Mouse (Mus musculus): ENCODE results near the gene Ndufa13. TPM values are rescaled to one million over a fixed set of nuclear protein-coding genes. Genes with fewer than 3 reads are reported as not detected.

Gene Ndufa13
- total RNA-seq, 2 experiments from 2014 or later: 265 to 294 TPM

GRCm38 (mm10) chr8:69914526-69914925, 12.2 kb upstream of the Ndufa13 start:
- intact Hi-C loops (cut with DNase I; ENCODE audit: low total_unique reads): loop anchor here (10.0 kb wide), 1 partner anchor 250 kb away; no protein-coding TSS in a partner anchor
- DNase-seq: no peak

- no peak for DNase-seq
- intact Hi-C loops (cut with DNase I; ENCODE audit: low total_unique reads): loop anchor here (10.0 kb wide), 1 partner anchor 252 kb away; no protein-coding TSS in a partner anchor
Observed at GRCm38 (mm10) chr8:69912478-69913074, 10.2 kb upstream of the Ndufa13 start.

GRCm38 (mm10) chr8:69911917-69912316, 9.6 kb upstream of the Ndufa13 start:
- intact Hi-C loops (cut with DNase I; ENCODE audit: low total_unique reads): loop anchor here (10.0 kb wide), 1 partner anchor 253 kb away; no protein-coding TSS in a partner anchor
- DNase-seq: no peak

- intact Hi-C loops (cut with DNase I; ENCODE audit: low total_unique reads): no loop called here
- DNase-seq: no peak
Observed at GRCm38 (mm10) chr8:69907106-69907505, 4.7 kb upstream of the Ndufa13 start.

GRCm38 (mm10) chr8:69906260-69906659, 3.9 kb upstream of the Ndufa13 start:
- intact Hi-C loops (cut with DNase I; ENCODE audit: low total_unique reads): no loop called here
- DNase-seq: no peak

GRCm38 (mm10) chr8:69904096-69904495, 1.7 kb upstream of the Ndufa13 start:
- intact Hi-C loops (cut with DNase I; ENCODE audit: low total_unique reads): no loop called here
- no peak for DNase-seq

GRCm38 (mm10) chr8:69903063-69903542, 745 bp upstream of the Ndufa13 start:
- intact Hi-C loops (cut with DNase I; ENCODE audit: low total_unique reads): no loop called here
- peak; percentile 99 for DNase-seq

- peak; percentile 94 for DNase-seq
- intact Hi-C loops (cut with DNase I; ENCODE audit: low total_unique reads): no loop called here
Observed at GRCm38 (mm10) chr8:69901484-69902162, 735 bp downstream of the Ndufa13 start.

GRCm38 (mm10) chr8:69900895-69901451, 1.4 kb downstream of the Ndufa13 start:
- no peak for DNase-seq
- intact Hi-C loops (cut with DNase I; ENCODE audit: low total_unique reads): no loop called here

GRCm38 (mm10) chr8:69899876-69900275, 2.5 kb downstream of the Ndufa13 start:
- DNase-seq: no peak
- intact Hi-C loops (cut with DNase I; ENCODE audit: low total_unique reads): no loop called here

- intact Hi-C loops (cut with DNase I; ENCODE audit: low total_unique reads): no loop called here
- no peak for DNase-seq
Observed at GRCm38 (mm10) chr8:69897857-69898256, 4.5 kb downstream of the Ndufa13 start.

- intact Hi-C loops (cut with DNase I; ENCODE audit: low total_unique reads): no loop called here
- DNase-seq: no peak
Observed at GRCm38 (mm10) chr8:69895772-69896451, 6.4 kb downstream of the Ndufa13 start.

GRCm38 (mm10) chr8:69894836-69895332, 7.5 kb downstream of the Ndufa13 start:
- no peak for DNase-seq
- intact Hi-C loops (cut with DNase I; ENCODE audit: low total_unique reads): no loop called here

- DNase-seq: peak; percentile 67
Observed at GRCm38 (mm10) chr8:69893863-69894262, 8.5 kb downstream of the Ndufa13 start.

GRCm38 (mm10) chr8:69890813-69891241, 11.5 kb downstream of the Ndufa13 start:
- intact Hi-C loops (cut with DNase I; ENCODE audit: low total_unique reads): no loop called here
- no peak for DNase-seq

More at GRCm38 (mm10) chr8:69893863-69894262, 8.5 kb downstream of the Ndufa13 start:
- intact Hi-C loops (cut with DNase I; ENCODE audit: low total_unique reads): no loop called here

- intact Hi-C loops (cut with DNase I; ENCODE audit: low total_unique reads): no loop called here
- DNase-seq: peak; percentile 24
Observed at GRCm38 (mm10) chr8:69888902-69889301, 13.5 kb downstream of the Ndufa13 start.

GRCm38 (mm10) chr8:69888244-69888866, 14.0 kb downstream of the Ndufa13 start:
- DNase-seq: peak; percentile 45
- intact Hi-C loops (cut with DNase I; ENCODE audit: low total_unique reads): no loop called here

- DNase-seq: peak; percentile 68
- intact Hi-C loops (cut with DNase I; ENCODE audit: low total_unique reads): no loop called here
Observed at GRCm38 (mm10) chr8:69887289-69888243, 14.8 kb downstream of the Ndufa13 start, which contains the start of gene Cilp2. Gene Cilp2, minus strand, starts transcription at chr8:69887687.

Measured in gastrocnemius, postnatal 14 days (tissue).